Mouse (Mus musculus): ENCODE measurements at regions not wholly inside any gene's neighbourhood (a gene's known extent, or its start where the extent isn't known, plus 50 kb on each side); places are given as distances from the start of the nearest gene placed in this dataset.

GRCm38 (mm10) chr9:43983220-43983619 is 60.0 kb upstream of the Thy1 start:
- DNase-seq (no peak), ATAC-seq (ENCODE audit: low read depth) (no peak)
- WGBS (ENCODE audit: insufficient replicate concordance) = 61% methylated on average over 2 of the region's 2 CpGs
- H3K27me3 ChIP-seq = no peaks in the 10 kb centered on the region
- H3K9ac ChIP-seq = no peak overlapping the region
- H3K4me2 ChIP-seq = no peak overlapping the region
- H3K36me3 ChIP-seq = no peaks in the 10 kb centered on the region
- H3K9me3 ChIP-seq (replicated peaks) = no peaks in the 10 kb centered on the region
- H3K27ac ChIP-seq = no peak overlapping the region
- H3K4me1 ChIP-seq (replicated peaks) = peaks cover 3% of the 10 kb centered on the region; the same call in 1 of the 2 replicates
- no peak overlapping the region for H3K4me3 ChIP-seq (replicated peaks)

- 41% methylated on average over 8 of the region's 8 CpGs for WGBS (ENCODE audit: insufficient replicate concordance)
- ATAC-seq (ENCODE audit: low read depth) (no peak), DNase-seq (peak; percentile 34)
- peaks cover 3% of the 10 kb centered on the region; the same call in 1 of the 2 replicates for H3K4me1 ChIP-seq (replicated peaks)
- no peak overlapping the region for H3K27ac ChIP-seq
- no peak overlapping the region for H3K4me3 ChIP-seq (replicated peaks)
- no peak overlapping the region for H3K9ac ChIP-seq
- H3K4me2 ChIP-seq = no peak overlapping the region
- H3K36me3 ChIP-seq = no peaks in the 10 kb centered on the region
- H3K27me3 ChIP-seq = no peaks in the 10 kb centered on the region
- no peaks in the 10 kb centered on the region for H3K9me3 ChIP-seq (replicated peaks)
Observed at GRCm38 (mm10) chr9:43984181-43985062, 58.8 kb upstream of the Thy1 start.

GRCm38 (mm10) chr9:43987957-43988356 is 55.2 kb upstream of the Thy1 start:
- ATAC-seq (ENCODE audit: low read depth) (no peak), DNase-seq (no peak)
- Histone ChIP-seq H3K4me3 (replicated peaks) (no peak overlapping the region), H3K27me3 (no peaks in the 10 kb centered on the region), H3K36me3 (no peaks in the 10 kb centered on the region), H3K4me1 (replicated peaks) (no peaks in the 10 kb centered on the region), H3K9me3 (replicated peaks) (no peaks in the 10 kb centered on the region), H3K27ac (no peak overlapping the region), H3K9ac (no peak overlapping the region), H3K4me2 (no peak overlapping the region)
- WGBS (ENCODE audit: insufficient replicate concordance) = 72% methylated on average over 6 of the region's 6 CpGs

- H3K27ac ChIP-seq = no peak overlapping the region
- no peaks in the 10 kb centered on the region for H3K9me3 ChIP-seq (replicated peaks)
- H3K4me2 ChIP-seq = no peak overlapping the region
- ATAC-seq (ENCODE audit: low read depth) = no peak
- H3K4me1 ChIP-seq (replicated peaks) = no peaks in the 10 kb centered on the region
- H3K36me3 ChIP-seq = no peaks in the 10 kb centered on the region
- no peak overlapping the region for H3K9ac ChIP-seq
- WGBS (ENCODE audit: insufficient replicate concordance) = 39% methylated on average over 13 of the region's 13 CpGs
- H3K27me3 ChIP-seq = no peaks in the 10 kb centered on the region
- no peak overlapping the region for H3K4me3 ChIP-seq (replicated peaks)
- DNase-seq = no peak
Observed at GRCm38 (mm10) chr9:43988981-43989860, 54.0 kb upstream of the Thy1 start.

GRCm38 (mm10) chr9:43990124-43990523 is 53.1 kb upstream of the Thy1 start:
- ATAC-seq (ENCODE audit: low read depth) (no peak), DNase-seq (no peak)
- H3K4me3 ChIP-seq (replicated peaks) = no peak overlapping the region
- no peak overlapping the region for H3K9ac ChIP-seq
- H3K4me1 ChIP-seq (replicated peaks) = no peaks in the 10 kb centered on the region
- no peak overlapping the region for H3K27ac ChIP-seq
- H3K27me3 ChIP-seq = no peaks in the 10 kb centered on the region
- no peaks in the 10 kb centered on the region for H3K36me3 ChIP-seq
- WGBS (ENCODE audit: insufficient replicate concordance) = 49% methylated on average over 11 of the region's 11 CpGs
- H3K9me3 ChIP-seq (replicated peaks) = no peaks in the 10 kb centered on the region
- no peak overlapping the region for H3K4me2 ChIP-seq

DNA sequence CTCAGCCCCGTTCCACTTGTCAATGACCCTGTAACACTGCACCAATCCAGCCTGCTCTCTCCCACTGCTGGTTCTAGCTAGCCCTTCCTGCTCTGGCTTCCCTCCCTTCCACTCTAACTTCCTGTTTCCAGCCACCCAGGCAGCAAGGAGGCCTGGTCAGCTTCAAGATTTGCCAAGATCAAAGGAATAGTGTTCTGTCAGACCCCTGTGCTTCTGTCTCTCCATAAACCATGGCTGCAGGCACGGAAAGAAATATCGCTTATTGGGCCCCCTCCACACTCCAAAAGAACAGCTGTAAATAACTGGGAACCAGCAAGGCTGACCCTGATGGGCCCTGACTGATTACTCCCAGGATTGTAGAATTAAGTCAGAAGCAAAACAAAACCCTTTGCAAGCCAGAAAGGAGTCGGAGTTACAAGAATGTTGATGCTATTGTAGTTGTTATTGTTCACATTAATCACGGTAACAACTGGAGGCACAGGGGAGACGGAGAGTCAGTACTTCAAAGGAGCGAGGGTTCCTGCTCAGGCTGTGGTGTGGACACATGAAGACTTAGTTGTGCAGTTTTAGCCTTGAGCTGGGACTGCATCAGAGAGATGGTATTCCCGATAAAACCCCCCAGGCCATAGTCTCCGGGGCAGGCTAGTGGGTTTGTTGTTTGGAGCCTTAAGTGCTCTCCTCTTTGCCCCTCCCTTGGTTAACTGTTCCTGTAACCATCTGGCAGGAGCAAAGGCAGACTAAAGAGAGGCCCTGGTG is 49.8 kb upstream of the Thy1 start:
- H3K4me3 ChIP-seq (replicated peaks) = no peak overlapping the region
- no peaks in the 10 kb centered on the region for H3K27me3 ChIP-seq
- no peak overlapping the region for H3K27ac ChIP-seq
- no peaks in the 10 kb centered on the region for H3K4me1 ChIP-seq (replicated peaks)
- H3K9me3 ChIP-seq (replicated peaks) = no peaks in the 10 kb centered on the region
- no peaks in the 10 kb centered on the region for H3K36me3 ChIP-seq
- no peak overlapping the region for H3K4me2 ChIP-seq
- DNase-seq (no peak), ATAC-seq (ENCODE audit: low read depth) (no peak)
- H3K9ac ChIP-seq = no peak overlapping the region
- WGBS (ENCODE audit: insufficient replicate concordance) = 33% methylated on average over 9 of the region's 9 CpGs

All from liver, embryonic 13.5 days (tissue).